Mouse (Mus musculus): ENCODE data around the gene Trrap. TPM values are rescaled to one million over a fixed set of nuclear protein-coding genes. Genes with fewer than 3 reads are reported as not detected.
"Not testable (repeated sequence)": the region's sequence is repeated elsewhere in the genome, so short reads cannot be mapped to it uniquely, and the experiment has no call there.

Trrap gene
- 171 and 174 TPM in 2 replicates for polyA plus RNA-seq (2012; rRNA removed)

GRCm38 (mm10) chr5:144767106-144767798 is at the start of gene Trrap:
Gene Trrap, plus strand, starts transcription at chr5:144767732.
- DNase-seq (ENCODE audit: extremely low spot score in 1 of 2, low spot score in 1 of 2): not testable (repeated sequence)

- DNase-seq (ENCODE audit: extremely low spot score in 1 of 2, low spot score in 1 of 2): peak; percentile 65 to 77
These were observed 47.8 kb upstream of the Trrap start for GRCm38 (mm10) chr5:144719781-144720180.

DNA sequence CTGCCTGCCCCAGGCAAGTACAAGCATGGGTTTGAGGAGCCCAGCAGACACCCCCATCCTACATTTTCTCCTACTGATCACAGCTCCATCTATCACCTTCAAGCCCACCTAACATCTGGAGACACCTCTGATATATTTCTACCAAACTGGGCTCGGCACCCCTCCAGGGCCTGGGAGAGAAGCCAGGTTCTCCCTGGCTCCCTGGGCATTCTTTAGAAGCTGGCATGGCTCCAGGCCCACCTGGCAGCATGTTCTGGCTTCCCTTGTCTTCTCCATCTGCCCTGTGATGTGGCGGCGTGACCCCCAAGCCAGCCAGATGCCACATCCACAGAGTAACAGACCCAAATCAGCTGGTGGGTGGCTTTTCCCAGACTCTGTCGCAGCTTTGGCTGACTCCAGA is 47.3 kb upstream of the Trrap start:
- peak; percentile 44 to 67 for DNase-seq (ENCODE audit: extremely low spot score in 1 of 2, low spot score in 1 of 2)

- DNase-seq (ENCODE audit: extremely low spot score in 1 of 2, low spot score in 1 of 2): no peak
These were observed 42.6 kb upstream of the Trrap start for GRCm38 (mm10) chr5:144724926-144725325.

DNA sequence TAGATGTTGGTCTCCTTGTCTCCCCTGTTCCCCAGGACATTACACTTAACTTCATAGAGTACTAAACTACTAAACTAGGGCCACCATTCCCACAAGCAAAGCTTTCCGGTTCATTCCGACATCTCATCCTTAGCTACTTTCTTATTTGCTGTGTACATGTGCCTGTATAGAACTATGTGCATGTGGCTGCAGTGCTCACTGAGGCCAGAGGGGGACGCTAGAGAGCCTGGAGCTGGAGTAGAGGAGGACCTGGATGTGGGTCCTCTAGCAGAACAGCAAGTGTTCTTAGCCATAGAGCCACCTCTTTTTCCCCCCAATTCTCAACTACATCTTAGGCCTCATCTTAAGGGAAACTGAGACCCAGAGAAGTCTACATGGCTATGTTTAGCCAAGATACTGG is 42.0 kb upstream of the Trrap start:
- DNase-seq (ENCODE audit: extremely low spot score in 1 of 2, low spot score in 1 of 2): no peak

- peak; percentile 57 to 93 for DNase-seq (ENCODE audit: extremely low spot score in 1 of 2, low spot score in 1 of 2)
These were observed 40.4 kb upstream of the Trrap start for GRCm38 (mm10) chr5:144727119-144727518.

GRCm38 (mm10) chr5:144728237-144728636 is 39.3 kb upstream of the Trrap start:
- no peak for DNase-seq (ENCODE audit: extremely low spot score in 1 of 2, low spot score in 1 of 2)

DNA sequence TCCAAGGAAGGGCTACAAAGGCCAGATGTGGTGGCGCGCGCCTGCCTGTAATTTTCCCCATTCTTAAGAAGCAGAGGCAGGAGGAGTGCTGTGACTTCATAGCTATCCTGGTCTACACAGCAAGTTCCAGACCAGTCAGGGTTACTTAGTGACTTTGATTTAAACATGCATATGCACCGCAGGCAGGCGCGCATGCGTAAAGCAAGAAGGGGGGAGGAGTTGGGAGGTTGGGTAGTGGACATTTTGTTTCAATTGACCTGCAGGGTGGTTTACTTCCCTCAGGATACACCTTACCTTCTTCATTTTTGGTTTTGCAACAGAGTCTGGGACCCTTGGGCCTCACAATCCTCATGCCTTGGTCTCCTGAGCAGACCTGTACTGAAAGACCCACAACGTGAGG is 38.3 kb upstream of the Trrap start:
- no peak for DNase-seq (ENCODE audit: extremely low spot score in 1 of 2, low spot score in 1 of 2)

GRCm38 (mm10) chr5:144733953-144734352 is 33.6 kb upstream of the Trrap start:
- peak; percentile 28 to 92 for DNase-seq (ENCODE audit: extremely low spot score in 1 of 2, low spot score in 1 of 2)

GRCm38 (mm10) chr5:144734949-144735348 is 32.6 kb upstream of the Trrap start:
- peak; percentile 54 to 88 for DNase-seq (ENCODE audit: extremely low spot score in 1 of 2, low spot score in 1 of 2)

DNA sequence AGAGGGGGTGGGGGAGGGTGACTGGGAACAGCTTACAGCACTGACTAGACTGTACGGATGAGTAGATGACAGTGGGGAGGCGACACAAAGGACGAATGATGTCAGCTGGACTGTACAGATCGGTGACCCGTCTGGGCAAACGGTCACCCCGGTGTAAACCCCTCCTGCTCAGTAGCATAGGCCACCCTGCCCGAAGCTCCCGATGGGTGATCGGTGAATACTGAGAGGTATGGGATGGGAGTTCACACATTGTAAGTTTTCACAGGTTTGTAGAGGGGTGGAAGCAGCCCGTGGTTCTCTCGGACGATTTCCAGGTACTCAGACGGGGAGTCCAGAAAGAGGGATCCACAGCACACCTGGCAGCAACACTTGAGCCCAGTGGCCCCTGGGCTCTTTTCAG is 30.4 kb upstream of the Trrap start:
- DNase-seq (ENCODE audit: extremely low spot score in 1 of 2, low spot score in 1 of 2): no peak

DNA sequence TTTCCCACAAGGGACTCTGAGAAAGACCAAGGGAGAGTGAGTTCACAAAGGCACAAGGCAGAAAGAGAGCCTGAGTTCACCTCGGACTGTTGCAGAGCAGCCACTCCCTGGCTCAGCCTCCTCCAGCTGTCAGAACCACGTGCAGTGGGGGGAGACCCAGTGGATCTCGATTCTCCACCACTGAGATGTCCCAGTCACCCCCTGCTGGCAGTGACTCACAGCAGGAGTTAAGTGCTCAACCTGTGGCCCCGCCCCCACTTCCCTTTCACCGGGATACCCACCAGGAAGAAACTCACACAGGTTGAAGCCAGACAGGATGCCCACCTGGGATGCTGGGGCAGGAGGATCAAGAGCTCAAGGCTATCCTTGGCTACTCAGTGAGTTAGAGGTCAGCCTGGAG is 15.1 kb upstream of the Trrap start:
- DNase-seq (ENCODE audit: extremely low spot score in 1 of 2, low spot score in 1 of 2): no peak

GRCm38 (mm10) chr5:144753041-144753440 is 14.5 kb upstream of the Trrap start:
- peak; percentile 84 to 92 for DNase-seq (ENCODE audit: extremely low spot score in 1 of 2, low spot score in 1 of 2)

DNA sequence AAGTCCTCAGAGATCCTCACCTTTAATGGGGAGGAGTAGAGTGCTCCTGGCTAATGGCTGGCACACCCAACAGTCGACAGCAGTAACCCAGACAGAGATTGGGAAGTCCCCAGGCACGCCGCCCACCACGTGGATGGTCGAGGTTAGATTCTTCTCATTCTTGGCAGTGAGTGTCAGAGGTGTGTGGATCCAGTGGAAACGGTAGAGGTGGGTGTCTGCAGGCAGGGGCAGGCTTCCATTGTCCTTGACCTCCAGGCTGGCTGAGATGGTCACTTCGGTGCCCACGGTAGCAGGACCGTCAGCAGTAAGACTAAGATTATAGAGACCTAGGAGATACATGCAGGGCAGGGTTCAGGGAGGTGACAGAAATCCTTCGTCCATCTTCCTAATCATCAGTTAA is 12.3 kb upstream of the Trrap start:
- no peak for DNase-seq (ENCODE audit: extremely low spot score in 1 of 2, low spot score in 1 of 2)

- DNase-seq (ENCODE audit: extremely low spot score in 1 of 2, low spot score in 1 of 2): no peak
These were observed 10.1 kb upstream of the Trrap start for GRCm38 (mm10) chr5:144757402-144757801.

- DNase-seq (ENCODE audit: extremely low spot score in 1 of 2, low spot score in 1 of 2): peak in 1 of 2 experiments; percentile 67
These were observed 9.1 kb upstream of the Trrap start for GRCm38 (mm10) chr5:144758422-144758821.

DNA sequence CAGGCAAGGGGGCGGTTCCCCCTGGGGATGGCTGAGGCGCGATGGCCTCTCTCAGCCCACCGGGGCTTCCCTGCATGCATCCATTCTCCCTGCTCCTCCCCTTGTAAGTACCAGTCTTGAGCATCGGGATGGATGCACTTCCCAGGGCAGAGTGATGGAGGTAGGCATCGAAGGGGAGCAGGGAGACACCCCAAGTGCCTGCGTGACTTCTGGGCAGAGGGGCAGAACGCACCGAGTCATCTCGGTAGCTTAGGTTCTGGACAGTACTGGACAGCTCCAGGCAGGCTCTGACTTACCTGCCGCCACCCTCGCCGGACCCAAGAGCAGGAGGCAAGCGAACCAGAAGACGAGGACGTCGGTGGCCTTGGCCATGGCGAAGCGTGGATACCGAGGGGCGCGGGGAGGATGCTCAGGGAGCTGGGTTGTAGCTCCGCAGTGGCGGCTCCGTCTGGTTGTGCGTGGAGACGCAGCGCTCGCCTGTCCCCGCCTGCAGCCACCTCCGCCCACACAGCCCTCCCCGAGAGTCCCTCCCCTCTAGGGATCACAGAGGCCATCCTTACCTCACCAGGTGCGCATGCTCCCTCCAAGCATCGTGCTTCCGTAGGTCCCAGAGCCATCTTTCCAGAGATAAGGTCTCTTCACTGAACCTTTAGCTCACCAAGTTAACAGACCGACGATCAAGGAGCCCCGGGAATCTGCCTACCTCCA is 6.2 kb upstream of the Trrap start, which contains the start of gene Tmem130:
TSS of gene Tmem130 (minus strand) at position 658 of the 708 bp plus-strand sequence.
- DNase-seq (ENCODE audit: extremely low spot score in 1 of 2, low spot score in 1 of 2): peak; percentile 75 to 90

DNA sequence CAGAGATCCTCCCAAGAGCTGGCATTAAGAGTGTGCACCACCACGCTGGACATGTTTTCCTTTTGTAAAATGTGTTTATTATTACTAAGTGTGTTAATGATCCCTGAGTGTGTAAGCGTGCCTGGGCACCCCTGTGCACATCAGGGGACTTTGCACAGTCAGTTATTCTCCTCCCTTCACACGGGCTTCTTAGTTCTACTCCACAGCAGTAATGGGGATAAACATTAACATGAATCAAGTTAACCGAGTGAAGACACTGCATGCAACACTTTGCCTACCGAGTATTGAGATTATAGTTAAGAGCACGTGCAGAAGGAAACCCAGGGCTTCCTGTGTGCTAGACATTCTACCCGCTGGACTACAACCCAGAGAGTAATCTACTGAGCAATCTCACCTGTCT is 1.5 kb upstream of the Trrap start:
- DNase-seq (ENCODE audit: extremely low spot score in 1 of 2, low spot score in 1 of 2): no peak

DNA sequence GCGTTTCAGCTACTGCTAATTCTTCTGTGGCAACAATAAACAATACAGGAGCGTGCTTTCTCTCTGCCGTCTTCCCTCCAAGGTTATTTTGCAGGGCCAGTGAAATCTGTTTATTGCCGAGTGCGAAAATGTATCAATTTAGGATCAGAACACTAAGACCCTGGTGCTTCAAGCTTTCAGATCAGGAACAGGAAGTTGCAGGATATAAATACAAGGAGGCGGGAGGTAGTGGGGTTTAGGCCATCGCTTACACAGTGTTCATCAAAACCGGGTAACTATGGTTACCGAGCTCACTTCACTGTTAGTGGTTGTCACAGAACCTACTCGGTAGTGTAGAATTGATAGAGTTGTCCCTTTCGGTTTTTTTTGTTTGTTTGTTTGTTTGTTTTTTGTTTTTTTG is 886 bp upstream of the Trrap start:
- no peak for DNase-seq (ENCODE audit: extremely low spot score in 1 of 2, low spot score in 1 of 2)

- peak; percentile 71 to 90 for DNase-seq (ENCODE audit: extremely low spot score in 1 of 2, low spot score in 1 of 2)
These were observed 644 bp downstream of the Trrap start for GRCm38 (mm10) chr5:144767911-144768841.

- DNase-seq (ENCODE audit: extremely low spot score in 1 of 2, low spot score in 1 of 2): no peak
These were observed 1.5 kb downstream of the Trrap start for GRCm38 (mm10) chr5:144769067-144769482.

Data from frontal cortex, adult 2 months (tissue).